Mouse (Mus musculus) embryonic facial prominence, embryonic 10.5 days (tissue): Measurements from ENCODE around the gene Col25a1. TPM values are rescaled to one million over a fixed set of nuclear protein-coding genes. Genes with fewer than 3 reads are reported as not detected.
A peak's percentile ranks its signal among the peaks of the same experiment; 100 is the strongest.

Experiments
- DNase-seq: peaks from one replicate; pipeline ENCODE4 v3.0.0-alpha.2; 2017; ENCODE audit warnings: low spot score
- H3K27ac ChIP-seq: fragments of 300-500 bp; sonication (generic); replicated peaks from 2 replicates; pipeline ENCODE4 v1.5.1; 2016; ENCODE audit warnings: mild to moderate bottlenecking
- H3K27me3 ChIP-seq: fragments of 300-500 bp; sonication (generic); replicated peaks from 2 replicates; pipeline ENCODE4 v1.6.1; 2016; ENCODE audit warnings: low read depth, mild to moderate bottlenecking; ENCODE audit not compliant: poor library complexity, severe bottlenecking
- H3K36me3 ChIP-seq: fragments of 300-500 bp; sonication (generic); replicated peaks from 2 replicates; pipeline ENCODE4 v1.6.1; 2016; ENCODE audit warnings: mild to moderate bottlenecking, moderate library complexity
- H3K4me1 ChIP-seq: fragments of 300-500 bp; sonication (generic); 2 replicates; pipeline ENCODE4 v1.6.1; 2016
- H3K4me3 ChIP-seq: fragments of 300-500 bp; sonication (generic); 2 replicates; pipeline ENCODE4 v1.5.1; 2016; ENCODE audit warnings: mild to moderate bottlenecking, moderate library complexity
- H3K9me3 ChIP-seq: fragments of 300-500 bp; sonication (generic); 2 replicates; pipeline ENCODE4 v1.6.1; 2016; ENCODE audit warnings: mild to moderate bottlenecking
- WGBS: fragments of 180-500 bp; shearing (Covaris S2); methylation state at CpG from one replicate; pipeline ENCODE4 v1.1.7; 2016; 5-methylcytosine and 5-hydroxymethylcytosine counted together
- polyA plus RNA-seq: library from polyadenylated mRNA; unstranded; fragments of >200 nt; fragmentation: Nextera tagmentation; extraction: Ambion mirVana; gene quantifications from 2 replicates; pipeline ENCODE4 v1.2.1, GENCODE M21; 2016

The Col25a1 gene
- polyA plus RNA-seq, 1 experiment from 2014 or later: 9.1 TPM

- Histone ChIP-seq H3K4me3 (no peak overlapping the region), H3K4me1 (peaks cover 8% of the 10 kb centered on the region), H3K36me3 (no peaks in the 10 kb centered on the region), H3K27ac (no peak overlapping the region), H3K9me3 (no peaks in the 10 kb centered on the region), H3K27me3 (no peaks in the 10 kb centered on the region)
- DNase-seq: peak; percentile 71
- 31% methylated on average over 4 of the region's 4 CpGs for WGBS
Observed at GRCm38 (mm10) chr3:130413239-130413638, 281.9 kb downstream of the Col25a1 start.

DNA sequence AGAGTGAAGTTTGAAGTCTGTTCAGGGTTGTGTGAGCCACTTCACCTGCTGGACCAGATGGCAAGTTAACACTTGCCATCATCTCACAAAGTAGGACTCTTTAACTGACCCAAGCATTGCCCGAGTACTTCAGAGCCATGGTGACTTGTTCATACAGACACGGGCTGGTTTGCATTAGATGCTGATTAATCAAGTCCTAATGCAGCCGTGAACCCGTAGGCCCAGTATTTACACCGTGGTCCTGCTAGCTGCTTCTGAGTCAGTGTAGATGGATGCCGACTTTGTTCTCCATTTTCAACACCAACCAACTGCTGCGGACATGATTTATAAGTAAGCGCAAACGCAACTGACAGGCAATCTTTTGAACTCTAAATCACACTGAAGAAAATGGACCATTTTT lies 287.6 kb downstream of the Col25a1 start:
- no peak overlapping the region for H3K4me3 ChIP-seq
- no peaks in the 10 kb centered on the region for H3K9me3 ChIP-seq
- H3K36me3 ChIP-seq: no peaks in the 10 kb centered on the region
- WGBS: 86% methylated on average over 9 of the region's 9 CpGs
- no peaks in the 10 kb centered on the region for H3K4me1 ChIP-seq
- no peak for DNase-seq
- H3K27me3 ChIP-seq: no peaks in the 10 kb centered on the region
- H3K27ac ChIP-seq: no peak overlapping the region

- Histone ChIP-seq H3K27ac (no peak overlapping the region), H3K36me3 (no peaks in the 10 kb centered on the region), H3K27me3 (no peaks in the 10 kb centered on the region), H3K4me3 (no peak overlapping the region), H3K4me1 (peaks cover 10% of the 10 kb centered on the region; the same call in 1 of the 2 replicates), H3K9me3 (no peaks in the 10 kb centered on the region)
- DNase-seq: no peak
- 92% methylated on average over 4 of the region's 4 CpGs for WGBS
Observed at GRCm38 (mm10) chr3:130428796-130429195, 297.5 kb downstream of the Col25a1 start.

DNA sequence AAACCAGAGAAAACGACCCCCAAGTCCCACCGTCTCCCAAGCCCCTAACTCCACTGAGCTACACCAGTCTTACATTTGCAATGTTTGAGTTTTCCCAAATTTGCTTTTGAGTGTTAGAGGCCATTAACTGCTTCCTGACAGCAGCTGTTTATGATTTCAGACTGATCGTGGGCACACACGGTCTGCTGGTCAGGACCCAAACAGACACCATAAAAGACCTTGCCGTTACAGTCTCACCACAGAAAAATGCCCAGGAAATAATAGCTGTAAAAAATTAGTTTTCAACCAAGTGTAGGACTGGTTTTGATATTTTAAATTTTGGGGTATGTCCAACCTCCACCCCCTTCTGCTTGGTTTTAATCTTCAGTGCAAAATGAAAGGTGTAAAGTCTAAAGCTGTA lies 298.8 kb downstream of the Col25a1 start:
- no peaks in the 10 kb centered on the region for H3K9me3 ChIP-seq
- no peak for DNase-seq
- H3K27ac ChIP-seq: no peak overlapping the region
- no peaks in the 10 kb centered on the region for H3K36me3 ChIP-seq
- 64% methylated on average over 5 of the region's 5 CpGs for WGBS
- H3K4me1 ChIP-seq: peaks cover 10% of the 10 kb centered on the region; the same call in 1 of the 2 replicates
- H3K4me3 ChIP-seq: no peak overlapping the region
- H3K27me3 ChIP-seq: no peaks in the 10 kb centered on the region

DNA sequence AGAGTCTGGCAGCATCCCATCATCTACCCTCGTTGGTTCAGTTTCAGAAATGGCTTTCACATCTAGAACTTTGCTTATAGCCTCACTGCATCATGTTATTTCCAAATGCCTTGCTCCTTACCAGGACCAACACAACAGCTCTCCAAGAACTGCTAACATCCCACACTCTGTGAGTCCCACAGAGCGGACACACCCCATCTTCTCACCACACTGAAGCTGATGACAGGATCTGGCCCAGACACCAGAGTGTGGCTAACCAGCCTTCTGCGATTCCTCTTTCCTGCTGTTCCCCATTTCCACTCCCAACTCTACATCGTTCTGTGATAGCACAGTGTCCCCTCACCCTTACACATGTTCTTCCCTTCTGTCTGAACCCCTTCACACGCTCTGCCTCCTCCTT lies 301.5 kb downstream of the Col25a1 start:
- Histone ChIP-seq H3K9me3 (no peaks in the 10 kb centered on the region), H3K27ac (no peak overlapping the region), H3K4me3 (no peak overlapping the region), H3K36me3 (no peaks in the 10 kb centered on the region), H3K27me3 (no peaks in the 10 kb centered on the region), H3K4me1 (peaks cover 10% of the 10 kb centered on the region; the same call in 1 of the 2 replicates)
- 86% methylated on average over 5 of the region's 5 CpGs for WGBS
- DNase-seq: no peak

DNA sequence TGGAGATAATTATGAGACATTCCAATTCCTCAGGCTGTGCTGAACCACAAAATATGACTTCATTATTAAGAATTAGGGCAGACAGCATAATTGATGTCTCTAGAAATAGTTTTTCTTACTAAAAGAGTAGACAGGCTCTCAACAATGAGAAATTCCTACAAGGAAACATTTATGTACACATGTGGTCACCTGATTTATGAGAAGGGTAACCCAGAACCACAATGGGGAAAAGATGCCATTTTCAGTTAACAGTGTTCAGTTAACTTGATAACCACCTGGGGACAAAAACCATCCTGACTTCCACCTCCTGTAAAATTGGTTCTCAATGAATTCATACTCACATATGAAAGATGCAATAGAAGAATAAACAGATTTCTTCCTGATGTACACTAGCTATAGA lies 305.7 kb downstream of the Col25a1 start:
- no peaks in the 10 kb centered on the region for H3K9me3 ChIP-seq
- no peak overlapping the region for H3K27ac ChIP-seq
- no peaks in the 10 kb centered on the region for H3K27me3 ChIP-seq
- peaks cover 10% of the 10 kb centered on the region for H3K4me1 ChIP-seq
- no peak overlapping the region for H3K4me3 ChIP-seq
- DNase-seq: no peak
- H3K36me3 ChIP-seq: no peaks in the 10 kb centered on the region

GRCm38 (mm10) chr3:130439767-130440166 lies 308.5 kb downstream of the Col25a1 start:
- no peaks in the 10 kb centered on the region for H3K36me3 ChIP-seq
- DNase-seq: no peak
- H3K4me3 ChIP-seq: no peak overlapping the region
- no peak overlapping the region for H3K27ac ChIP-seq
- H3K9me3 ChIP-seq: no peaks in the 10 kb centered on the region
- peaks cover 19% of the 10 kb centered on the region for H3K4me1 ChIP-seq
- WGBS: 83% methylated on average over 6 of the region's 6 CpGs
- no peaks in the 10 kb centered on the region for H3K27me3 ChIP-seq

DNA sequence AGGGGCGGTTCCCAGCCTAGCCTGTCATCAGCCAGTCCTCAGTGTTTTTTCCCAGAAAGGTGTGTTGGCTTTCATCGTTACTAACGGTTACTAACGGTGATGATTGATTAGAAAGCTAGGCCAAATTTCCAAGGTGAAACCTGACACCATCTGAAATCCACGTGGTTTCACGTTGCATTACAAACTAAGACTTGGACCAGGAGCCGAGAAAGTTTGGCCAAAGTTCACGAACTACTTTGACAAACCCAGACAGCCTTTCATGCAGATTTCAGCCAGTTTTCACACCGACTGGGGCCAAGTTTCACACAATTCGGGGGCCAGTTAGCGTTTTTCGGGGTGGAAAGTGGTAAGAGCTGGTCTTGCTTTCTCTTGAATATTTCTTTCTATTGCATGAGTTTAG lies 309.4 kb downstream of the Col25a1 start:
- 58% methylated on average over 12 of the region's 12 CpGs for WGBS
- Histone ChIP-seq H3K4me3 (no peak overlapping the region), H3K27me3 (no peaks in the 10 kb centered on the region), H3K9me3 (no peaks in the 10 kb centered on the region), H3K27ac (no peak overlapping the region), H3K4me1 (peaks cover 19% of the 10 kb centered on the region), H3K36me3 (no peaks in the 10 kb centered on the region)
- no peak for DNase-seq

GRCm38 (mm10) chr3:130443842-130444627 lies 312.7 kb downstream of the Col25a1 start:
- Histone ChIP-seq H3K9me3 (no peaks in the 10 kb centered on the region), H3K27me3 (no peaks in the 10 kb centered on the region), H3K36me3 (no peaks in the 10 kb centered on the region), H3K27ac (no peak overlapping the region), H3K4me1 (peaks cover 19% of the 10 kb centered on the region), H3K4me3 (no peak overlapping the region)
- WGBS: 64% methylated on average over 13 of the region's 13 CpGs
- no peak for DNase-seq

- no peaks in the 10 kb centered on the region for H3K9me3 ChIP-seq
- DNase-seq: no peak
- WGBS: 74% methylated on average over 7 of the region's 7 CpGs
- H3K4me1 ChIP-seq: peaks cover 7% of the 10 kb centered on the region
- H3K36me3 ChIP-seq: no peaks in the 10 kb centered on the region
- H3K27me3 ChIP-seq: no peaks in the 10 kb centered on the region
- H3K27ac ChIP-seq: no peak overlapping the region
- no peak overlapping the region for H3K4me3 ChIP-seq
Observed at GRCm38 (mm10) chr3:130449864-130450263, 318.6 kb downstream of the Col25a1 start.

GRCm38 (mm10) chr3:130465371-130465770 lies 334.1 kb downstream of the Col25a1 start:
- Histone ChIP-seq H3K4me3 (no peak overlapping the region), H3K36me3 (no peaks in the 10 kb centered on the region), H3K27me3 (no peaks in the 10 kb centered on the region), H3K4me1 (peaks cover 9% of the 10 kb centered on the region), H3K27ac (no peak overlapping the region), H3K9me3 (peaks cover 6% of the 10 kb centered on the region; the same call in 1 of the 2 replicates)
- 87% methylated on average over 5 of the region's 5 CpGs for WGBS
- no peak for DNase-seq

GRCm38 (mm10) chr3:130473211-130473768 lies 342.0 kb downstream of the Col25a1 start:
- WGBS: 48% methylated on average over 4 of the region's 4 CpGs
- Histone ChIP-seq H3K4me1 (peaks cover 22% of the 10 kb centered on the region), H3K9me3 (no peaks in the 10 kb centered on the region), H3K36me3 (no peaks in the 10 kb centered on the region), H3K4me3 (no peak overlapping the region), H3K27ac (no peak overlapping the region), H3K27me3 (no peaks in the 10 kb centered on the region)
- no peak for DNase-seq

DNA sequence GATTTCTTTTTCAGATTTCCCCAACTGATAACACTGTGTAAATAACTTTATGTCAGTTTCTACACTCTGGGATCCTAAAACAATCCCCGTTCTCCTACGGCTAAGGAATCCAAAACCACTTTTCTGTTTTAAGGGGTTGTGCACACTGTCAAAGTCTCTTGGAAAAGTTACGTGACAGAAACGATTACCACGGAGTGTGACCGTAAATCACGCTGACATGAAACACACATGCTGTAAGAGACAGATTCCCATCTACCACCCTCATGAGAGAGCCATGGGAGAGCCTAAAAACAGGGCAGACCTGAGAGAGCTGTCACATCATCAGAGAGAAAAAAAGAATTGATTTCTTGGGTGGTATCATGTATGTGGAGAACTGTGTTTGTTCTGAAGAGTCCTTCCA lies 342.7 kb downstream of the Col25a1 start:
- no peaks in the 10 kb centered on the region for H3K36me3 ChIP-seq
- no peak overlapping the region for H3K27ac ChIP-seq
- DNase-seq: no peak
- H3K27me3 ChIP-seq: no peaks in the 10 kb centered on the region
- 83% methylated on average over 7 of the region's 7 CpGs for WGBS
- H3K9me3 ChIP-seq: no peaks in the 10 kb centered on the region
- no peak overlapping the region for H3K4me3 ChIP-seq
- peaks cover 22% of the 10 kb centered on the region for H3K4me1 ChIP-seq
